Mouse (Mus musculus) liver, postnatal 0 days (tissue): ENCODE data around the gene Tctn3. TPM values are rescaled to one million over a fixed set of nuclear protein-coding genes. Genes with fewer than 3 reads are reported as not detected.
A peak's percentile ranks its signal among the peaks of the same experiment; 100 is the strongest.

ENCODE experiments used
- ATAC-seq: fragments of 200-750 bp; cut with Nextera tagmentation; 2 replicates; pipeline ENCODE4 v1.8.0; 2017; ENCODE audit warnings: mild to moderate bottlenecking, moderate library complexity
- DNase-seq: peaks from one replicate; pipeline ENCODE4 v3.0.0-alpha.2; 2016
- H3K27ac ChIP-seq: fragments of 300-500 bp; sonication (generic); 2 replicates; pipeline ENCODE4 v1.5.1; 2014; ENCODE audit warnings: antibody characterized with exemption, moderate library complexity, mild to moderate bottlenecking, low read depth
- H3K27me3 ChIP-seq: fragments of 300-500 bp; sonication (generic); 2 replicates; pipeline ENCODE4 v1.6.1; 2014; ENCODE audit warnings: low read length, control low read depth, mixed read lengths; ENCODE audit not compliant: insufficient read depth
- H3K36me3 ChIP-seq: fragments of 300-500 bp; sonication (generic); replicated peaks from 2 replicates; pipeline ENCODE4 v1.6.1; 2014; ENCODE audit warnings: mild to moderate bottlenecking, control low read depth, low read length, moderate library complexity, mixed read lengths; ENCODE audit not compliant: insufficient read depth
- H3K4me1 ChIP-seq: fragments of 300-500 bp; sonication (generic); 2 replicates; pipeline ENCODE4 v1.6.1; 2014; ENCODE audit warnings: antibody characterized with exemption, mild to moderate bottlenecking, control low read depth; ENCODE audit not compliant: insufficient read depth
- H3K4me2 ChIP-seq: fragments of 300-500 bp; sonication (generic); 2 replicates; pipeline ENCODE4 v1.6.1; 2014; ENCODE audit warnings: low read depth, mild to moderate bottlenecking, low read length, moderate library complexity, mixed read lengths
- H3K4me3 ChIP-seq: fragments of 300-500 bp; sonication (generic); 2 replicates; pipeline ENCODE4 v1.5.1; 2014; ENCODE audit warnings: low read depth, low read length
- H3K9ac ChIP-seq: fragments of 300-500 bp; sonication (generic); replicated peaks from 2 replicates; pipeline ENCODE4 v1.6.1; 2014; ENCODE audit warnings: mild to moderate bottlenecking, moderate library complexity
- H3K9me3 ChIP-seq: fragments of 300-500 bp; sonication (generic); 2 replicates; pipeline ENCODE4 v1.6.1; 2016; ENCODE audit warnings: mild to moderate bottlenecking, control low read depth, low read length, mixed read lengths
- CTCF ChIP-seq: sonication (generic); IDR thresholded peaks from 2 replicates; pipeline ENCODE4 v1.5.1; 2016; ENCODE audit warnings: antibody characterized with exemption, low read depth
- EP300 ChIP-seq: IDR thresholded peaks from 2 replicates; pipeline ENCODE4 v1.6.1; 2016; ENCODE audit warnings: antibody characterized with exemption, low read depth, mild to moderate bottlenecking
- WGBS: fragments of 180-500 bp; shearing (Covaris S2); extraction: QIAGEN DNeasy Blood & Tissue Kit; methylation state at CpG from one replicate; pipeline ENCODE4 v1.1.7; 2014; ENCODE audit not compliant: insufficient replicate concordance; 5-methylcytosine and 5-hydroxymethylcytosine counted together
- polyA plus RNA-seq: library from polyadenylated mRNA; unstranded; fragments of >200 nt; fragmentation: Nextera tagmentation; extraction: Ambion mirVana; gene quantifications from 2 replicates; pipeline ENCODE4 v1.2.1, GENCODE M21; 2015

Tctn3 gene
- polyA plus RNA-seq, 1 experiment from 2014 or later = 1.8 TPM

GRCm38 (mm10) chr19:40656207-40656606, 44.2 kb upstream of the Tctn3 start:
- no peak for DNase-seq
- no peak for ATAC-seq
- no peaks in the 10 kb centered on the region for H3K9me3 ChIP-seq
- no peak overlapping the region for H3K9ac ChIP-seq
- H3K27ac ChIP-seq = no peak overlapping the region
- H3K4me1 ChIP-seq = peaks cover 9% of the 10 kb centered on the region
- H3K4me2 ChIP-seq = no peak overlapping the region
- TF ChIP-seq EP300 = no peak
- no peak for TF ChIP-seq CTCF
- H3K36me3 ChIP-seq = no peaks in the 10 kb centered on the region
- 75% methylated on average over 5 of the region's 5 CpGs for WGBS
- 0 out of 2 replicates have a peak, but pooled peaks cover 2% of the 10 kb centered on the region for H3K27me3 ChIP-seq
- H3K4me3 ChIP-seq = no peak overlapping the region

- no peak for TF ChIP-seq EP300
- TF ChIP-seq CTCF = no peak
- Histone ChIP-seq H3K4me1 (peaks cover 12% of the 10 kb centered on the region), H3K4me3 (no peak overlapping the region), H3K9ac (no peak overlapping the region), H3K27ac (no peak overlapping the region), H3K9me3 (no peaks in the 10 kb centered on the region), H3K4me2 (no peak overlapping the region), H3K36me3 (no peaks in the 10 kb centered on the region), H3K27me3 (no peaks in the 10 kb centered on the region)
- ATAC-seq (no peak), DNase-seq (no peak)
- 27% methylated on average over 5 of the region's 5 CpGs for WGBS
Measured at GRCm38 (mm10) chr19:40650090-40650489, 38.1 kb upstream of the Tctn3 start.

- Histone ChIP-seq H3K9ac (no peak overlapping the region), H3K4me1 (peaks cover 12% of the 10 kb centered on the region), H3K27ac (peak overlapping the region; percentile 18; the same call in 1 of the 2 replicates), H3K27me3 (no peaks in the 10 kb centered on the region), H3K4me3 (no peak overlapping the region), H3K4me2 (no peak overlapping the region), H3K36me3 (no peaks in the 10 kb centered on the region), H3K9me3 (no peaks in the 10 kb centered on the region)
- TF ChIP-seq CTCF (no peak), EP300 (0 out of 2 replicates have a peak, but pooled peaks have one; percentile 13)
- no peak for ATAC-seq
- no peak for DNase-seq
- WGBS = 22% methylated on average over 9 of the region's 9 CpGs
Measured at GRCm38 (mm10) chr19:40647319-40648158, 35.5 kb upstream of the Tctn3 start.

GRCm38 (mm10) chr19:40646379-40646778, 34.3 kb upstream of the Tctn3 start:
- ATAC-seq = no peak
- WGBS = 61% methylated on average over 6 of the region's 6 CpGs
- peaks cover 12% of the 10 kb centered on the region for H3K4me1 ChIP-seq

GRCm38 (mm10) chr19:40643846-40644245, 31.8 kb upstream of the Tctn3 start:
- no peaks in the 10 kb centered on the region for H3K27me3 ChIP-seq
- H3K9me3 ChIP-seq = no peaks in the 10 kb centered on the region
- H3K36me3 ChIP-seq = no peaks in the 10 kb centered on the region
- WGBS = 75% methylated on average over 1 of the region's 1 CpGs
- H3K4me1 ChIP-seq = peaks cover 7% of the 10 kb centered on the region; the same call in 1 of the 2 replicates
- no peak overlapping the region for H3K9ac ChIP-seq
- no peak for DNase-seq
- H3K27ac ChIP-seq = no peak overlapping the region
- no peak for TF ChIP-seq EP300
- TF ChIP-seq CTCF = no peak
- no peak overlapping the region for H3K4me3 ChIP-seq
- H3K4me2 ChIP-seq = no peak overlapping the region
- ATAC-seq = no peak

More at GRCm38 (mm10) chr19:40646379-40646778, 34.3 kb upstream of the Tctn3 start:
- Histone ChIP-seq H3K36me3 (no peaks in the 10 kb centered on the region), H3K27me3 (no peaks in the 10 kb centered on the region), H3K9me3 (no peaks in the 10 kb centered on the region), H3K27ac (no peak overlapping the region), H3K4me2 (no peak overlapping the region), H3K4me3 (no peak overlapping the region), H3K9ac (no peak overlapping the region)
- TF ChIP-seq EP300 (no peak), CTCF (no peak)
- DNase-seq = no peak

- no peaks in the 10 kb centered on the region for H3K9me3 ChIP-seq
- 0 out of 2 replicates have a peak, but pooled peaks cover 4% of the 10 kb centered on the region for H3K4me1 ChIP-seq
- DNase-seq = no peak
- no peak overlapping the region for H3K4me2 ChIP-seq
- H3K9ac ChIP-seq = no peak overlapping the region
- H3K27me3 ChIP-seq = no peaks in the 10 kb centered on the region
- H3K27ac ChIP-seq = no peak overlapping the region
- ATAC-seq = no peak
- WGBS = 63% methylated on average over 2 of the region's 2 CpGs
- no peak for TF ChIP-seq EP300
- TF ChIP-seq CTCF = no peak
- no peak overlapping the region for H3K4me3 ChIP-seq
- no peaks in the 10 kb centered on the region for H3K36me3 ChIP-seq
Measured at GRCm38 (mm10) chr19:40640799-40641198, 28.8 kb upstream of the Tctn3 start.
